Mouse (Mus musculus) cerebellum, adult 9-11 months (tissue): ENCODE results near the gene Xab2.
"Not testable (repeated sequence)": the region's sequence is repeated elsewhere in the genome, so short reads cannot be mapped to it uniquely, and the experiment has no call there.

Source experiments
- DNase-seq: peaks from one replicate; pipeline ENCODE4 v3.0.0; 2022

The Xab2 gene

GRCm38 (mm10) chr8:3609046-3609815 lies 11.9 kb downstream of the Xab2 start:
- DNase-seq = no peak

GRCm38 (mm10) chr8:3607822-3608221 lies 13.3 kb downstream of the Xab2 start:
- no peak for DNase-seq

- DNase-seq = peak; percentile 29
Observed at GRCm38 (mm10) chr8:3606593-3606992, 14.5 kb downstream of the Xab2 start.

GRCm38 (mm10) chr8:3603439-3603838 lies 17.7 kb downstream of the Xab2 start:
- DNase-seq = no peak

GRCm38 (mm10) chr8:3600401-3600800 lies 20.7 kb downstream of the Xab2 start:
- DNase-seq = no peak

- no peak for DNase-seq
Observed at GRCm38 (mm10) chr8:3599219-3599618, 21.9 kb downstream of the Xab2 start.

GRCm38 (mm10) chr8:3598054-3598453 lies 23.1 kb downstream of the Xab2 start:
- DNase-seq = no peak

GRCm38 (mm10) chr8:3594466-3594865 lies 26.6 kb downstream of the Xab2 start:
- DNase-seq = no peak

- peak; percentile 49 for DNase-seq
Observed at GRCm38 (mm10) chr8:3593470-3593869, 27.6 kb downstream of the Xab2 start.

GRCm38 (mm10) chr8:3588258-3588633 lies 32.9 kb downstream of the Xab2 start:
- DNase-seq = no peak

GRCm38 (mm10) chr8:3587391-3588257 lies 33.5 kb downstream of the Xab2 start:
- peak; percentile 80 for DNase-seq

- no peak for DNase-seq
Observed at GRCm38 (mm10) chr8:3586993-3587390, 34.1 kb downstream of the Xab2 start, which contains the start of gene Camsap3. Gene Camsap3, plus strand, starts transcription at chr8:3587293.

GRCm38 (mm10) chr8:3586452-3586851 lies 34.7 kb downstream of the Xab2 start:
- DNase-seq = no peak

- DNase-seq = not testable (repeated sequence)
Observed at GRCm38 (mm10) chr8:3581961-3582360, 39.2 kb downstream of the Xab2 start.

- DNase-seq = no peak
Observed at GRCm38 (mm10) chr8:3579390-3580364, 41.4 kb downstream of the Xab2 start.

GRCm38 (mm10) chr8:3576211-3576960 lies 44.7 kb downstream of the Xab2 start:
- DNase-seq = no peak

- DNase-seq = no peak
Observed at GRCm38 (mm10) chr8:3574546-3574945, 46.6 kb downstream of the Xab2 start.

- DNase-seq = no peak
Observed at GRCm38 (mm10) chr8:3569784-3570183, 51.3 kb downstream of the Xab2 start.

GRCm38 (mm10) chr8:3568378-3568777 lies 52.7 kb downstream of the Xab2 start:
- no peak for DNase-seq

- DNase-seq = no peak
Observed at GRCm38 (mm10) chr8:3567641-3568371, 53.3 kb downstream of the Xab2 start, which contains the start of gene C330021F23Rik. Gene C330021F23Rik, plus strand, starts transcription at chr8:3567990.
